Mouse (Mus musculus) granulocyte monocyte progenitor cell, adult 5-6 weeks (primary cell): ENCODE results near the gene Rbm38. TPM values are rescaled to one million over a fixed set of nuclear protein-coding genes. Genes with fewer than 3 reads are reported as not detected.

Experiments
- ATAC-seq: replicated peaks from 2 replicates; pipeline ENCODE4 v1.8.0; 2016; ENCODE audit warnings: mild to moderate bottlenecking, moderate TSS enrichment, inconsistent platforms; ENCODE audit not compliant: poor library complexity, severe bottlenecking
- total RNA-seq, 2 experiments: library from RNA; stranded (forward) in 1 of 2; stranded (reverse) in 1 of 2; fragments of 200-712, 200-1000 nt in 1 of 2; fragments of >200 nt in 1 of 2; fragmentation: Nextera tagmentation in 1 of 2; gene quantifications; 2 replicates each; pipeline ENCODE4 v1.2.3; 2014 to 2017

The Rbm38 gene
- total RNA-seq (2014; fragmentation: Nextera tagmentation), result 127 and 197 TPM in 2 replicates
- total RNA-seq (2017), result 38.8 and 60.4 TPM in 2 replicates

DNA sequence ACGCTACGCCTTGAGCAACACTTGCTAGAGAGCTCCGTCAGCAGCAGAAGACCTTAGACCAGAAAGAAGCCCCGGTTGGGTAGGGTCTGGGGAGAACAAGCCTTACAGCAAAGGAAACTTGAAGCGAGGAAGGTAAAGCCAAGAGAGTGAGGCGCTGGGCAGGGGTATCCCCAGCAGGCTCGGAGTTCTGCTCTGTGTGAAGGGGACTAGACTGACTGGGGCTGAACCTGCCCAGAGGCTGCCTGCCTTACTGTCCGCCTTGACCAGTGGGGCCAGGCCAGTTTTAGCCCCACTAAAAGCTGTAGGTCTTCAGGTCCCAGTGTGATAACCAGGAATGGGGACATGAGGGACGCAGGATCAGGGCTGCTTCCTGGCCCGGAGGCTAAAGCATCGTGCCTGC lies at the start of gene Rbm38:
Gene Rbm38 (plus strand): TSS at position 69 of the 400 bp plus-strand sequence.
- no peak for ATAC-seq

DNA sequence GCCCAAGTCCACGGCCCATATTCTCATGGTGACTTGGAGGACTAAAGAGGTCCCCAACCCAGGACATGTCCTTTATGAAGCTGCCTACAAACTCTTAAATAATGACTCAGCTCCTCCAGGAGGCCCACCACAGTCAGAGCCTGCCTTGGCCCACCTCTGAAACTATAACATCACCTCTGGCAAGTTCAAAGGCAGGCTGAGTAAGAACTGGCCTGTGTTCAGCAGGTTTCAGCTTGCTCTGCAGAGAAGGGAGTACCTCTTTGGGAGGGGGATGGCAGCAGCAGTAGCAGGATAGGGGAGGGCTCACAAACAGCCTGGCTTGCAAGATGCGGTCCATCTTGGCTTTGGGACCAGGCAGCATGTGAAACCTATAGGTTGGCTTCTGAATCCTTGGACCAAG lies 48.4 kb upstream of the Rbm38 start:
- ATAC-seq, result no peak

DNA sequence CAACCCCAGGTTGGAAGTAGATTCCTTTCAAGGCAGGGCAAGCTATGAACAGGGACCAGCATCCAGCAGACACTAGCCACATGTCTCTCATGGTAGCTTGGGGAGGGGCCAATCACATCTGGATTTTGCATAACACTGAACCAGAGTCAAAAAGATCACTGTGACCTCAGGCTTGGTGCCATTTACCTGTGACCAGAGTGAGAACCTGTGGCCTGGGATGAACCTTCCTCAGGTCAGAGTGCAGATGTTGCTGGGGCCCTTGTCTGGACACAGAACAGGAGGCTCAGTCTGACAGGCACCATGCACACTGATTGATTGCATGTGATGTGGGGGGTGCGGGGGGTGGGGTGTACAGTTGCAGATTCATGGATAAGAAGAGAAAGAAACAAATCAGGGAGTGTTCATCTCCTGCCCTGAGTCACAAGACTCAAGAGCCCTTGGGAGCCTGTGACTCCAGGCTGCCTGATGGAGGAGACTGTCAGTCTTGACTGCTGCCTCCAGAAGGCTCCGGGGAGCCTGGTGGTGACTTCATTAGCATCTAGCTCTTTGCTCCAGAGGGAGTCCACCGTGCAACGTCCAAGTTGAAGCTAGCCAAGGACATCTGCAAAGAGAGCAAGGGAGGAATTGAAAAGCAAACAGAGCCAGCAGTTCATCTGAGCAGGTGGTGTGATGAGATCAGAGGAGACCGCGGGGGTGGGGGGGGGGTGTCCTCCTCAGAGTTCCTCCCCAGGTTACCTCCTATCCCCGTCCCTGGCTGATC lies 46.3 kb upstream of the Rbm38 start:
- ATAC-seq, result no peak

DNA sequence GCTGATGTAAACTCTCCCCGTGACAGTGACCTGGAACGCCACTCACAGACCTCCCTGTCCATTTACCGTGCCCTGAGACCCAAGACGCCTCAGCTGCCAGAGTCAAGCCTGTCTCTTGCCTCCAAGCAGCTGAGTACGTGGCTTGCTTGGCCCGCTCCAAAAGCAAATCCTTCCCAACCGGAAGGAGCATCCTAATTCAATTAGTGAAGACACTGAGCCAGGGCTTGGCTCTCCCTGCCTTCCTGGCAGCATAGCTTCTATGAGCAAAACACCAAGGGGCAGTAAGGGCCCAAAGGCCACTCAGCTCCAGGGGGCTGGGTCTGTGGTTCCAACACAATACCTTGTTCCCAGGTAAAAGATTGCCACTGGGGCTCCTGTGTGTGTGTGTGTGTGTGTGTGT lies 45.6 kb upstream of the Rbm38 start:
- no peak for ATAC-seq

DNA sequence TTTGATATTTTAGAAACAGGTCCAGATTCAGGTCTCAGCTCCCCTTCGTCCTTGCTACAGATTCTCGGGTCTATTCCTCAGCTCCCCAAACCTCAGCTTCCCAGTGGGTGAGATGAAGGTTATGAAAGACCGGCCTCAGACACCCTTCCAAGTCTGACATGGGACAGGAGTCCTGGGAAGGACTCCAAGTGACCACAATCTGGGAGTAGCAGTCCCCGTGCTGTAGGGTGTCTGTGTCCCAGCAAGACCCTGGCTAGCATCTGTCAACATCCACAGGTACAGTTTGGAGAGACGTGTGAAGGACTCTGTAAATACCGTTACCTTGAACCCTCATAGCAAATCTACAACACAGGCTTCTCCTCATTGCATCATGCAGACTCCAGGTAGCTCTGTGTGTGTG lies 45.1 kb upstream of the Rbm38 start:
- ATAC-seq, result no peak

DNA sequence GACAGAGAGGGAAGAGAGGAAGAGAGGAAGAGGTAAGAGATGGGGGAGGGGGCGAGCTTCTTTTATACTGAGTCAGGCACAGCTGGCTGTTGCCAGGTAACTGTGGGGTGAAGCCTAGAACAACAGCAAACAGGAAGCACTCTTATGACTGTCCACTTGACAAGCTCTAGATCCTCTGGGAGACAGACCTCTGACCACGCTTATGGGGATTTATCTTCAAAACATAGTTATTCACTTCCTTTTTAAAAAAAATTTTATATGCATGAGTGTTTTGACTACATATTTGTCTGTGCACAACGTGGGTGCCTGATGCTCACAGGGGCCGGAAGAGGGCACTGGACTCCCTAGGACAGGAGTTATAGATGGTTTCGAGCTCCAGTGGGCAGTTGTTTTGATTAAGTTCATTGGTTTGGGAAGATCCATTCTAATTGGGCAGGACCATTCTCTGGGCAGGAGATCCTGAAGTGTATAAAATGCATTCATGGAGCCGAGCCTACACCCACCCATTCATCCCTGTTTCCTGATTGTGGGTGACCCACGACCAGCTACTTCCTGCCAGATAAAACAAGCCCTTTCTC lies 43.5 kb upstream of the Rbm38 start:
- ATAC-seq, result peak; percentile 51

DNA sequence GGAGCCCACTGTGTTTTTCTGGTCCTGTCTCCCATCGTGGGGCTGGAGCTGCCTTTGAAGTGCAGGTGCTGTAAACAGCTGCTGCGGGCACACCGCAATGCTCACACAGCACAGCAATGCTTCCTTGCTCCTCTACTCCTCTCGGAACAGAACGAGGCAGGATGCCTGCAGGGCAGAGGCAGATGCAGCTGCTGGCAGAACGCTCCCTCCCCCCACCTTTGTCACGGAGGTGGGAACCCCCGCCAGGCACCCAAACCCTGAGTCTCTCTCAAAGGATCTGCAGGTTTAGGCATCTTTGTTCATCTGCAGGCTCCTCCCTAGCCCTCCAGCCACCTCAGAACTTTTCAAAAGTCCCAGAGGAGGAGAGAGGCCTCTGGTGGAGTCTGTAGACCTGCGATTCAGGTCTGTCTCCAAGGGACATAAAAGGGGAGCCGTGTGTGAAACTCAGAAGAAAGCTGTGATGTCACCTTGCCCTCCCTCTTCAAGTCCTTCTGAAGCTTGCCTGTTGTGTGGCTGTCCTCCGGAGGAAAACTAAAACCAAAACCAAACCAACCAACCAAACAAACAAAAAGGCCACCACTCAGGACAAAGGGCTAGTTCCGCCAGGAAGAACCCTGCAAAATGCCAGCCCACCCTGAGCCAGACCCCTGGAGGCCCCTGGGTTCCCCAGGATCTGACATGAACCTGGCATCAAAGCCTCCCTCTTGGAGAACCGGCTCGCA lies 42.7 kb upstream of the Rbm38 start, which contains the start of gene Spo11:
Gene Spo11 (plus strand): TSS at position 292 of the 722 bp plus-strand sequence.
- peak; percentile 58 for ATAC-seq

DNA sequence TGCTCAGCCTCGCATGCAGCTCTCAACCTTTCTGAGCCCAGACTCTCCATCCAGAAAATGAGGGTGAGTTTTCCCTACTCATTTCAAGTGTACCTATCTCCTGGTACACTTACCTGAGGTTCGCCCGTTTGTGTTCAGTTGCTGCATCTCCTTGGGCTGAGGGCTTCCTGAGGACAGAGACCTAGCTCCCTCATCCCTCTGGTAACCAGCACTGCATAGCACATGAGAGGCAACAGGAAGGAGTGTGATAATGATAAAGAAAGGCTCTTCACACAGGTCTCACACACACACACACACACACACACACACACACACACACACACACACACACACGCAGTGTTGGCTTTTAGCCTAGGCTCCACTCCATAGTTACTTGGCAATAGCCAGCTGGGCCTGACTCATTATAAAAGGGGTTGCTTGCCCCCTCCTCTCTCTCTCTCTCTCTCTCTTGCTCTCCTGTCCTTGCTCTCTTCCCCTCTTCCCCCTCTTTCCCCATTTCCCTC lies 42.1 kb upstream of the Rbm38 start:
- no peak for ATAC-seq

DNA sequence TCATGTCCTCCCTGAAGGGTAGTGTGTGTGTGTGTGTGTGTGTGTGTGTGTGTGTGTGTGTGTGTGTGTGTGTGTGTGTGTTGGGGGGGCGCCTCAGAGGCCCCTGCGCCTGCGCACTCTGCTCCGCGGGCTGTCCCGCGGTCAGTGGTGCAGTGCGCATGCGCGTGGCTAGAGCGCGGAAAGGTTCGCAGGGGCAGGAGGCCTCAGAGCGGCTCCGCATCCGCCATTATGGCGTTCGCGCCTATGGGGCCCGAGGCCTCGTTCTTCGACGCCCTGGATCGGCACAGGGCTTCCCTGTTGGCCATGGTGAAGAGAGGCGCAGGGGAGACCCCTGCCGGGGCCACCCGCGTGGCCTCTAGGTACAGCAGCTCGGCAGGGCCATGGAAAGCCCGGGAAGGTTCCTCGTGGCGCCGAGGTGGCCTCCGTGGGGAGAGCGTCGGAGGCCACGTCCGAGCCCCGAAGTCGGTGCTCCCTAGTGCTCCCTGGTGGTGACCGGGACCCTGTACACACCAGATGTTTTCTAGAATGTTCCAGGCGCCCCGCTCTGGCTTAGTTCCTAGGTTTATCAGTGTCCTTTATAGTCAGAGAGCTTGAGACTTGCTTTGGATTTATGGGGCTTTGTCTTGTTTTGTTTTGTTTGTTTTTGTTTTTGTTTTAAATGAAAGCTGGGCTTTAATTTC lies 40.5 kb upstream of the Rbm38 start:
- ATAC-seq, result no peak

DNA sequence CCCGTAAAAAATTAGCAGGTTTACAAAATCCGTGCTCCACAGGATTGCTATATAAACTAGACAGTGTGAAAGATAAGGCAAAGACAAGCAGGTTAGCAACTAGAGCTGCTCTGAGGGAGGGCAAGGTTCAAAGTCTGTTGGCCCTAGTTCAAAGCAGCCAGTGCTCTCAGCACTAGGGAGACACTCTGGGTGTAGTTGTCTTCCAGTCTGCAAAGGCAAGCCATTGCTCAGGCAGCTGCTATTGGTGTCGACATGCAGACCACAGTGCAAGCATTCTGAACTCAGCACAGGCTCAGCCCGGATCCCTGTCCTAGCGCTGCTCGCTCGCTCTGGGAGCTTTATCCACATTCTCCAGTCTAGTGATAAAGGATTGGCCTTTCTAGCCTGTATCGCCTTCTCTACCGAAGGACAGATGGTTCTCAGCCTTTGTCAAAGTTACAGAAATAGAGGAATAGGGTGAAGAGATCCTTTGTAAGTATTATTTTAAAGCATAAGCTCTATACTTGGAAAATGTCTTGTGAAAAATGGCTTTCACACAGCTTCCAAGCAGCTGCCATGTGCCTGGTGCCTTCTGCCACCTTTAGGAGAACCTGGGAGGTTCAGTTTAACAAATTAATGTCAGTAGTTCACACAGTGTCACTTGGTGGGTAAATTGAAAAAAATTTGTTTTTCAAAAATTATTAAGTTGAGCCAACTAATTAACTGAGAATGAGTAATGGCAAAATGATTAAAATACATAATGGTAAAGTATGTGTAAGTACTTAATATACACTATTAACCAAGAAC lies 37.3 kb upstream of the Rbm38 start:
- ATAC-seq, result no peak

DNA sequence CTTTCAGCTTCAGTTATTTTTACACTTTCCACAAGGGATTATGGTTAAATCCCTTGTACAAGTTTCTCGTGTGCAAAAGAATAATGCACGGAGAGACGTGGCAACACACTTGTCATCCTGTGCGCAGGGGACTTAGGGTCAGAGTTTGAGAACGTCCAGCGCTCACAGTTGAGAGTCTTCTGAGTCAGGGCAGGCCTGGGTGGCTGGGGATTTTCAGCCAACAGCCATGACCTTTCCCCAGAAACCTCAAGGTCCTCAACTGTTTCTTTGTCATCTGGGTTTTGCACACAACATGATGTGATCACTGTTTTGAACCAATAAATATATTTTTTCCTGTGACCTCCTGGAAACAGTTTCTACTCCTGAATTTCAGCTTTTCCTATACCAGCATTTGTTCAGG lies 30.1 kb upstream of the Rbm38 start:
- no peak for ATAC-seq

DNA sequence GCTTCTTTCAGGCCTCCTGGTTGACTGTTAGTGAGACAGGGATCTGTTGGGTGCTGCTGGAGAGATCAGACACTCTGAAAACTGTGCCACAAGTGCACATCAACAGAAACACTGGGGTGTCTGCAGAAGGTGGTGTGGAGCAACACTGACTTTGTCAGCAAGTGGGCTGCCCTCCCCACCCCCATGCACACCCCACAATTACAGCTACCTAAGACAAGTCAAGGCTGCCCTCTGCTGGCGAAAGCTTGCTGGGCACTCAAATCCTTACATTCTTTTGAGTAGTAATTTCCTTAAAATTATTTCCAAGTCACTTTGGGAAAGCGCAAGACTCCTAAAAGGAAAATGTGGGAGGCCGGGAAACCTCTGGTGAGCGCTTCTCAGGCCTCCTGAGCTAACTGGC lies 24.1 kb upstream of the Rbm38 start:
- peak; percentile 46 for ATAC-seq

DNA sequence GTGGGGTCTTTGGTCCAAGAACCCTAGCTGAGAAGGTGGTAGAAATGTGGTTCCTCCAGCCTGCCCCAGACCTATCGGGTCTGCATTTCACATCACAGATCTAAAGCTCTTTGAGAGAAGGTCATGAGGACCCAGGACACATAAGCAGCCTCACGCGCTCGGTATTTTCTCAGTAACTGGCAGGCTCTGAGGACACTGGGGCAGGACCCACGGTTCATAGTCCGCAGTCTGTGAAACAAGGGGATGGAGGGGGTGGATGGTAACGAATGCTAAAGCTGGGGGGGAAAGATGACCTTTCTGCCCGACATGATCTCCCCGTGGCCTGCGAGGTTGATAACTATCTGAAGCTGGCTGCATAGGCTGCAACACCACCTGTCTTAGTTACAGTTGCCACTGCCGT lies 22.6 kb upstream of the Rbm38 start:
- no peak for ATAC-seq

DNA sequence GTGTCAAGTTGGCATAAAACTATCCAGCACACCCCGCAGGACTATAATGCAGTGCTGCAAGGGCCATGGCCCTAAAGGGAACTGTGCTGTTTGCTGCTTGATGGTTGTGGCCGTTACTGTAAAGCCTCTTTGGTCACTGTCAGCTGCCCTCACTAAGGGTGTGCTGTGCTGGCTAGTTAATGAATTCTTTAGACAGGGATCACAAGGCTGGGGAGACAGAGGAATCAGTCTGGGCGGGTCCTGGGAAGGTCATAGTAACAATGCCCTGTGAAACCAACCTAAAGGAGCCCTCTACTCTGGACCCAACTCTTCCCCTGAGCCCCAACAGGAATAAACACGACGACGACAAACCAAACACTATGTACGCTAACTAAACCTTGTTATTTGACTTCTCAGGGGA lies 21.8 kb upstream of the Rbm38 start:
- ATAC-seq, result no peak

DNA sequence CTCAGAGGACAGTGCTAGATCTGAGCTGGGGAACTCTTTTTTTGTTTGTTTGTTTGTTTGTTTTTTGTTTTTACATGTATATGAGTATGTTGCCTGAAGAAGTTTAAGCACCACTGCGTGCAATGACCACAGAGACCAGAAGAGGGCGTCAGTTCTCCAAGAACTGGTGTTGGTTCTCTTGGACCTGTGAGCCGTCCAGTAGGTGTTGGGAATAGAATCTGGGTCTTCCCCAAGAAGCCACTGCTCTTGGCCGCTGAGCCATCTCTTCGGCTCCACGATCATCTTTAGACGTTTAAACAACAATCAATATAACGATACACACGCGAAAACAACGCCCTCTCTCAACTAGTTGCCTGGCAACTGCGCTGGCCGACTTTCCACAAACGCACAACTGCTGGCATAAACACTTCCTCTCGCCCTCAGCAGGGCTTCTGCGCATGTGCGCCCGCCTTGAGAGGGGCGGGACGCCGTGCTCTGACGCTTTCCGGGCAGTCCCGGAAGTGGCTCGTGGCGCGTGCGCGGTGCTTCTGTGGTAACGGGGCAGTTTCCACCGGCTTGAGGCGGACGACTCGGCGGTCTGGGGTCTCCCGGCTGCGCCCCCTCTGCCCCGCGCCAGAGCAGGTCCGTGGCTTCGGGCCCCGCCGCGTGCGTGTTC lies 20.5 kb upstream of the Rbm38 start, which contains the start of gene Rae1:
Gene Rae1 (plus strand): TSS at position 488 of the 655 bp plus-strand sequence.
- ATAC-seq, result peak; percentile 78

DNA sequence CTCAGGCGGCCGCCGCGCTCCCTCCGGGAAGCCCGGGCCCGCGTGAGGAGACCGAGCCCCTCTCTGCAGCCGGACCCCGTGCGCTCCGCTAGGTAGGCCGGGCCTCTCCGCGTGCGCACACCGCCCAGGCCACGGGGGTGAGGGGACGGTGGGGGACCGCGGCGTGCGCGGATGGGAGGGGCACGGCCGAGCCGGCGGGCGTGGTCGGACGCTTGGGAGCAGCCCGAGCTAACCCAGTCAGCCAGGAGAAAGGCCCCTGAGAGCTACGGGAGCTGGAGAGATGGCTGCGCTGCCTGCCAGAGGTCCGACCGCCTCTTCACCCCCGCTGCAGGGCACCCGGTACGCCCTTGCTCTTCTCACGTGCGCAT lies 20.0 kb upstream of the Rbm38 start:
- peak; percentile 50 for ATAC-seq

DNA sequence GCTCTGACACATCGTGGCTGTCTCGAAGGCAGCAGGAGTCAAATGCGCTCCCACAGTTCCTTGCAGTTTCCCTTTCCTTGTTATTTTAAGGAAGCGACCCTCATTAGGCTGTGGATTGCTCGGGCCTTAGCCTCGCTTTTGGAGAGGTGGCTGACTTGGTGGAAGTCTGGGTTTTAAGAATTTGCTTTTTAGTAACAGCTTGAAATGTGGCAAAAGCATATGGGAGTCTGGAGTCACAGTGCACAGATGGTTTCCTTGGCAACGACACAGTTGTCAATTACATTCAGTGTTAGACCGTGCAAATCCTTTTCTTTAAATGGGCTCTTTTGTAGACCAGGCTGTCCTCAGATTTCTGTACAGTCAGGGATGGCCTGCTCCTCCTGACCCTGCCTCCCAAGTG lies 19.4 kb upstream of the Rbm38 start:
- ATAC-seq, result peak; percentile 33

DNA sequence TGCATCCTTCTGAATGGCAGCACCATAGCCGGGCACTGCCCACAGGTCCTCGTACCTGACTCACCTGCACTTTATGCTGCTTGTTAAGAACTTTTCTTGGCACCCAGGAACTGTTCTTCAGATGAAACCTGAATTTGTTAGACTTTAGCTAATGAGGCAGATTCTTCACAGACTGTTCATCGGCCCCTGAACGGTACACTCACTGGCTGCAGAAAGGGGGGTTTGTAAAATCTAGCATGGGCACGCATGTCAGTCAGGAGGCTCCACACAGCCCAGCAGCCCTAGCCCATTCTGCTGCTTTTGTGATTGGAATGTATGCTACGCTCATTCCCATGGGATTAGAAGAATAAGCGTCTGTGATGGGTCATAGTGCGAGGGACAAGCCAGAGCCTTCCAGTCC lies 16.6 kb upstream of the Rbm38 start:
- ATAC-seq, result no peak

DNA sequence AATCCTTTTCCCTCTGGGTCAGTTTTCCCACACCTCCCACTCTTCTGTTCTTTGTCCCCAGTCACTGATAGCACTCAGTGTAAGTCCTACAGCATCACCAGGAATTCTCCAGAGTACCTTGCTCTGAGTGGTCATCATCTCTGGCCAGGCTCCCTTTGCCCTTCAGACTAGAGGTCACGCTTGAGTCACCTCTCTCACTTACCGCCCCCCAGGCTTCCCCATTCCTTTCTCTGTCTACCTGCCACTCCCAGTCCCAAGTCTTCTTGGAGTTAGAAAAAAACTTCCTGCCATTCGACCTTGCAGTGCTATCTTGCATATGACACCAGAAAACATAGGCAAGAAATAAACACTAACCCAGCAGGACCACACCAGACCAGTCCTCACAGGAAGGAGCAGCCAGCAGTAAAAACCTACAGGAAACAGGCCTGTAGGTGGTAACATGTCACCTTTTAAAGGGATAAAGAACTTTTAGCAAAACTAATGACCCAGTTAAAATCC lies 10.0 kb upstream of the Rbm38 start:
- no peak for ATAC-seq
